Mouse (Mus musculus) stomach, embryonic 16.5 days (tissue): ENCODE measurements around the gene Dnase1l3. TPM values are rescaled to one million over a fixed set of nuclear protein-coding genes. Genes with fewer than 3 reads are reported as not detected.

ENCODE experiments used
- ATAC-seq: fragments of 200-750 bp; cut with Nextera tagmentation; 2 replicates; pipeline ENCODE4 v1.8.0; 2017; ENCODE audit warnings: moderate number of reproducible peaks, moderate TSS enrichment; ENCODE audit not compliant: insufficient read depth, low FRiP score
- H3K27ac ChIP-seq: fragments of 300-500 bp; sonication (generic); 2 replicates; pipeline ENCODE4 v1.5.1; 2014; ENCODE audit warnings: low read length
- H3K27me3 ChIP-seq: fragments of 300-500 bp; sonication (generic); 2 replicates; pipeline ENCODE4 v1.6.1; 2014; ENCODE audit warnings: low read length, control low read depth, mixed read lengths; ENCODE audit not compliant: control insufficient read depth, insufficient read depth
- H3K36me3 ChIP-seq: fragments of 300-500 bp; sonication (generic); 2 replicates; pipeline ENCODE4 v1.6.1; 2014; ENCODE audit warnings: low read length; ENCODE audit not compliant: control insufficient read depth, insufficient read depth
- H3K4me1 ChIP-seq: fragments of 300-500 bp; sonication (generic); 2 replicates; pipeline ENCODE4 v1.6.1; 2014; ENCODE audit warnings: low read length, control low read depth, mixed read lengths; ENCODE audit not compliant: control insufficient read depth, insufficient read depth
- H3K4me2 ChIP-seq: fragments of 300-500 bp; sonication (generic); 2 replicates; pipeline ENCODE4 v1.6.1; 2014; ENCODE audit warnings: low read depth, low read length, mixed read lengths
- H3K4me3 ChIP-seq: fragments of 300-500 bp; sonication (generic); replicated peaks from 2 replicates; pipeline ENCODE4 v1.5.1; 2014; ENCODE audit warnings: mild to moderate bottlenecking, low read length
- H3K9ac ChIP-seq: fragments of 300-500 bp; sonication (generic); 2 replicates; pipeline ENCODE4 v1.6.1; 2014; ENCODE audit warnings: low read length
- H3K9me3 ChIP-seq: fragments of 300-500 bp; sonication (generic); replicated peaks from 2 replicates; pipeline ENCODE4 v1.6.1; 2016; ENCODE audit warnings: low read length, control low read depth; ENCODE audit not compliant: control insufficient read depth
- WGBS: fragments of 180-500 bp; shearing (Covaris S2); extraction: QIAGEN DNeasy Blood & Tissue Kit; methylation state at CpG from one replicate; pipeline ENCODE4 v1.1.7; 2014; 5-methylcytosine and 5-hydroxymethylcytosine counted together
- polyA plus RNA-seq: library from polyadenylated mRNA; unstranded; fragments of >200 nt; fragmentation: Nextera tagmentation; extraction: Ambion mirVana; gene quantifications from 2 replicates; pipeline ENCODE4 v1.2.1, GENCODE M21; 2015

Gene Dnase1l3
- polyA plus RNA-seq, 1 experiment from 2014 or later, result 2.3 TPM

- ATAC-seq, result no peak
- peak overlapping the region; percentile 73 for H3K9ac ChIP-seq
- H3K9me3 ChIP-seq, result no peaks in the 10 kb centered on the region
- no peaks in the 10 kb centered on the region for H3K27me3 ChIP-seq
- no peaks in the 10 kb centered on the region for H3K36me3 ChIP-seq
- H3K4me2 ChIP-seq, result peak overlapping the region; percentile 89
- 35% methylated on average over 18 of the region's 18 CpGs for WGBS
- H3K4me3 ChIP-seq, result peak overlapping the region; percentile 72
- H3K4me1 ChIP-seq, result 0 out of 2 replicates have a peak, but pooled peaks cover 11% of the 10 kb centered on the region
- H3K27ac ChIP-seq, result no peak overlapping the region
These were observed 9.6 kb upstream of the Dnase1l3 start for GRCm38 (mm10) chr14:8003727-8004670.

DNA sequence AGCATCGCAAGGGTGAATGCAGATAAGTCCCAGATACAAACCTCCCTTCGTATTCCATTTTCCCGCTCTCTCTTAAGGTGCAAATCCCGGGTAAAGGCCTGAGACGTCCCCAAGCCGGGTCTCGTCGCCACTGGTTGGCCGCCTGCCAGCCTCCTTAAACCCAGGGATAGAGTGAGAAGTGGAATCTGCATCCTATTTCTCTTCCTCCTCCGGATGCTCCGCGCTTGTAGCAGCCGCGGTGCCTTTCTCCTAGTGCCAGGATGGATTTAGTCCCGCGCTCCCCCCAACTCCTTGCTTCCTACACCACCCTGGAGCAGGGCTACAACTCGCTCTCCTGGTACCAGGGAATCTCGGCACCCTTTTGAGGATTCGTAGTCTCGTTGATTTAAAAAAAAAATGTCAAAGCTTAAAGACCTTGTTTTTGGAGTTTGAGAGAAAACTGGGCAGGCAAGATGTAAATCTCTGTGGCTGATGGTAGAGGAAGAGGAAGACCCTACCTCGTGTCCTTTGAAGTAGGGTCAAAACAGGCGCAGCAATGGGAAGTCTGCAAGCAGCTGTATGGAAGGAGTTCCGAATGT, 8.8 kb upstream of the Dnase1l3 start:
- Histone ChIP-seq H3K4me1 (0 out of 2 replicates have a peak, but pooled peaks cover 11% of the 10 kb centered on the region), H3K4me3 (peak overlapping the region; percentile 72), H3K27ac (peak overlapping the region; percentile 47), H3K36me3 (no peaks in the 10 kb centered on the region), H3K4me2 (peak overlapping the region; percentile 89), H3K9me3 (no peaks in the 10 kb centered on the region), H3K27me3 (no peaks in the 10 kb centered on the region), H3K9ac (peak overlapping the region; percentile 73)
- WGBS, result under 1% methylated on average over 23 of the region's 23 CpGs
- peak; percentile 49 for ATAC-seq

GRCm38 (mm10) chr14:8002432-8003092, 8.2 kb upstream of the Dnase1l3 start, which contains the start of gene Abhd6:
TSS of gene Abhd6 (plus strand) at chr14:8002902.
- Histone ChIP-seq H3K9me3 (no peaks in the 10 kb centered on the region), H3K27me3 (no peaks in the 10 kb centered on the region), H3K4me2 (peak within 1 kb of the TSS; percentile 89), H3K4me1 (0 out of 2 replicates have a peak, but pooled peaks cover 11% of the 10 kb centered on the region), H3K27ac (peak within 1 kb of the TSS; percentile 47), H3K9ac (peak within 1 kb of the TSS; percentile 73), H3K4me3 (peak within 1 kb of the TSS; percentile 72), H3K36me3 (no peaks in the 10 kb centered on the region)
- under 1% methylated on average over 38 of the region's 38 CpGs for WGBS
- ATAC-seq, result peak; percentile 79

GRCm38 (mm10) chr14:8000831-8001685, 6.7 kb upstream of the Dnase1l3 start:
- H3K4me1 ChIP-seq, result 0 out of 2 replicates have a peak, but pooled peaks cover 11% of the 10 kb centered on the region
- 30% methylated on average over 17 of the region's 17 CpGs for WGBS
- H3K4me3 ChIP-seq, result no peak overlapping the region
- no peaks in the 10 kb centered on the region for H3K27me3 ChIP-seq
- no peaks in the 10 kb centered on the region for H3K9me3 ChIP-seq
- ATAC-seq, result no peak
- peak overlapping the region; percentile 40; the same call in 1 of the 2 replicates for H3K9ac ChIP-seq
- H3K27ac ChIP-seq, result no peak overlapping the region
- no peaks in the 10 kb centered on the region for H3K36me3 ChIP-seq
- H3K4me2 ChIP-seq, result no peak overlapping the region

DNA sequence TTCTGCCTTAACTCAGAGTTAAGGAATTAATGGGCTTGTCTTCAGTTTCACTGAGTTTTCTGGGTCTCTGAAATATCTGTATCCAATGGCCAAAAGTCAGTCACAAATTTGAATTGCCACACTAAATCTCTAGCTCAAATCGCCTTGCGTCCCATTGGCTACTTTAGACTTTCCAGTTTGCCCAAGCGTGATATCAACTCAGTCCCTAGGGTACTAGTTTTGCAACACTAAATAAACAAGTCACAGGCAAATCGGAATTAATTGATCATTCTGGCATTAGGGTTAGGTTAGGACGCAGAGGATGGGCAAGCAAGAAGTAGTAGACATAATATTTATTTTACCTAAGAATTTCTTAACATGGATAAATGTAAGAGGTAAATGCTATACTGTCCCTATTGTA, 5.9 kb upstream of the Dnase1l3 start:
- Histone ChIP-seq H3K9me3 (no peaks in the 10 kb centered on the region), H3K36me3 (no peaks in the 10 kb centered on the region), H3K27ac (no peak overlapping the region), H3K4me3 (no peak overlapping the region), H3K27me3 (no peaks in the 10 kb centered on the region), H3K4me2 (no peak overlapping the region), H3K4me1 (0 out of 2 replicates have a peak, but pooled peaks cover 11% of the 10 kb centered on the region), H3K9ac (no peak overlapping the region)
- ATAC-seq, result no peak
- WGBS, result 74% methylated on average over 5 of the region's 5 CpGs

DNA sequence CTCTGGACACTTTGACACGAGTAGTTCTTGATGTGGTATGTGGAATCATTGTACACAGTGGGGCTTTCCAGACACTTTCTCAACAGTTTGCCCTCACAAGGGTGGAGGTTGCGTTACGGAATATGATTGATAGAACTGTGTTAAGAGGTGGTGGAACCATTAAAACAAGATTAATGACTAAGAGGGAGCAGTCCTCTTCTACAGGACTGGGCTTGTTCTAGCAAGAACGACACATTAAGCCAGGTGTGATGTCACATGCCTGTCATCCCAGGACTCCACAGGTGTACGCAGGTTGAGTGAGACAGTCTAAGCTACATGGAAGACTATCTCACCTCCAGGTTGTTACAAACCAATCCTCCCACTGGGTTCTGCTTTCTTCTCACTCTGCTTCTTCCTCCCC, 5.1 kb upstream of the Dnase1l3 start:
- H3K9me3 ChIP-seq, result no peaks in the 10 kb centered on the region
- H3K4me3 ChIP-seq, result no peak overlapping the region
- H3K4me2 ChIP-seq, result no peak overlapping the region

DNA sequence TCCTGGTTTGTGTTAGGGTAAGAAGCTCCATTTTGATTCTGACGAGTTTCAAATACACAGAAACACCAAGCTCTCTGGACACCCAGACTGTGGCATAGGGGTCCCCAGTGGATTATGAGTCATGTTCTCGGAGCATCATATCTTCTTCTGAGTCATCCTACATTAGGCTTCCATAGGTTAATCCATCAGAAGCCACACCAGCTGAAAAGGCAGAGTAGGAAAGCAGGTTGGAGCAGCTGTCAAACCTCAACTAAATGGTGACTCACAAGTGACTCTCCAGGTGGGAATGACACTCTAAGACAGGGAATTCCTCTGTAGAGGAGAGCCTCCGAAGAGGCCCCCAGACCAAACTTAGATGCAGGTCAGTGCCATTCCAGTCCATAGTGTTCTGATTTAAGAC, 4.7 kb upstream of the Dnase1l3 start:
- H3K36me3 ChIP-seq, result no peaks in the 10 kb centered on the region
- H3K4me2 ChIP-seq, result no peak overlapping the region
- H3K9me3 ChIP-seq, result no peaks in the 10 kb centered on the region
- H3K4me3 ChIP-seq, result no peak overlapping the region
- 0 out of 2 replicates have a peak, but pooled peaks cover 8% of the 10 kb centered on the region for H3K4me1 ChIP-seq
- WGBS, result 62% methylated on average over 3 of the region's 3 CpGs
- ATAC-seq, result no peak
- no peak overlapping the region for H3K9ac ChIP-seq
- peak overlapping the region; percentile 39; the same call in 1 of the 2 replicates for H3K27ac ChIP-seq
- no peaks in the 10 kb centered on the region for H3K27me3 ChIP-seq

More for the DNA sequence above, 5.1 kb upstream of the Dnase1l3 start:
- peak; percentile 23; the same call in 1 of the 2 replicates for ATAC-seq
- peak overlapping the region; percentile 39; the same call in 1 of the 2 replicates for H3K27ac ChIP-seq
- no peaks in the 10 kb centered on the region for H3K27me3 ChIP-seq
- 63% methylated on average over 5 of the region's 5 CpGs for WGBS
- no peak overlapping the region for H3K9ac ChIP-seq
- no peaks in the 10 kb centered on the region for H3K36me3 ChIP-seq
- H3K4me1 ChIP-seq, result 0 out of 2 replicates have a peak, but pooled peaks cover 11% of the 10 kb centered on the region

DNA sequence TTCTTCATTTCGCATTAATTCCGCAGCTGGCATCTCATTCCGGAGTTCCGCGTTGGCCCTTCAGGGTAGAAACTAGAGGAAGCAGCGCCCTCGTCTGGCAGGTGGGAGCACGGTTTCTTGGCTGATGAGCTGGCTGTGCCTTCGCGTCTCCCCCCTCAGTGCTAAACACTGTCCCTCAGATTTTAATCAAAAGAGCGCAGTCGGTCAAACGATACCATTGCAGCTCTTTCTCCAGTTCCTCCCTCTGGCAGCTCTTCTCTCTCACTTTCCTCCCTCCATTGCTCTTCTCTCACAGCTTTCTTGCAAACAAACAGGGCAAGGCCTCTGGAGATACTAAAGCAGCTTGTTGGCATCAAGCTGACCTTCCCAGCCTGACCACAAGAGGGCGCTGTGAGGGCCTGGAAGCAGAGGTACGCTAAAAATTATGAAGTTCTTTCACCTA, 2.9 kb upstream of the Dnase1l3 start:
- H3K9ac ChIP-seq, result peak overlapping the region; percentile 29

More for the DNA sequence above, 2.9 kb upstream of the Dnase1l3 start:
- peak overlapping the region; percentile 34 for H3K4me2 ChIP-seq
- ATAC-seq, result no peak
- WGBS, result 2% methylated on average over 15 of the region's 15 CpGs
- H3K36me3 ChIP-seq, result no peaks in the 10 kb centered on the region
- no peaks in the 10 kb centered on the region for H3K27me3 ChIP-seq
- H3K4me1 ChIP-seq, result no peaks in the 10 kb centered on the region
- no peak overlapping the region for H3K27ac ChIP-seq
- no peaks in the 10 kb centered on the region for H3K9me3 ChIP-seq
- 0 out of 2 replicates have a peak overlapping the region, but pooled peaks have one; percentile 3 for H3K4me3 ChIP-seq
